Mouse (Mus musculus): ENCODE data around the gene Prkn.

DNA sequence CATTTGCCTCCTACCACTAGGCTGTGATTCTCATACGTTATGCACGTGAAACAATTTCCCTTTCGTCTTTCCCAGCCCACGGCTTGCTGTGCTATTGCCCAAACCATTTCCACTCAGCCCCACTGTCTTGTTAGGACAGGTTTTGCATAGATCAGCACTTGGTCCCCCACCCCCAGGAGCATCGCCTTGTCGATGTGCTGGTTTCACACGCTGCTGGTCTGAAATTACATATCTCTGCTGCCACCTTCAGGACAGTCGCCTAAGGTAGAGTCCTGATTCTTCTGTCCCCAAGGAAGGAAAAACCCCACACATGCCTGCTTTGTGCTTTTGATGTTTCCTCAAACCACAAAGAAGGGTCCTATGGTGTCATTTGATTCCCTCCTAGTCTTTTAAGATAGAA, 1153.1 kb downstream of the Prkn start:
- TF ChIP-seq CTCF (IDR thresholded peaks at IDR 0.05) (peak; percentile 74), EP300 (IDR thresholded peaks at IDR 0.05) (no peak)

All from lung, postnatal 0 days (tissue).